Mouse (Mus musculus) intestine, embryonic 14.5 days (tissue): Measurements from ENCODE around the gene Irx5. TPM values are rescaled to one million over a fixed set of nuclear protein-coding genes. Genes with fewer than 3 reads are reported as not detected.

Source experiments
- ATAC-seq: fragments of 200-750 bp; cut with Nextera tagmentation; replicated peaks from 2 replicates; pipeline ENCODE4 v1.8.0; 2017; ENCODE audit warnings: low read depth, moderate number of reproducible peaks, moderate TSS enrichment, moderate library complexity; ENCODE audit not compliant: low FRiP score, low TSS enrichment
- DNase-seq: peaks from one replicate; pipeline ENCODE4 v3.0.0-alpha.2; 2018; ENCODE audit warnings: low spot score
- H3K27ac ChIP-seq: fragments of 300-500 bp; sonication (generic); 2 replicates; pipeline ENCODE4 v1.5.1; 2014; ENCODE audit warnings: low read depth, mild to moderate bottlenecking, control low read depth
- H3K27me3 ChIP-seq: fragments of 300-500 bp; sonication (generic); replicated peaks from 2 replicates; pipeline ENCODE4 v1.6.1; 2014; ENCODE audit warnings: low read length, control low read depth; ENCODE audit not compliant: control insufficient read depth, insufficient read depth
- H3K36me3 ChIP-seq: fragments of 300-500 bp; sonication (generic); 2 replicates; pipeline ENCODE4 v1.6.1; 2014; ENCODE audit warnings: low read length, control low read depth; ENCODE audit not compliant: control insufficient read depth, insufficient read depth
- H3K4me1 ChIP-seq: fragments of 300-500 bp; sonication (generic); replicated peaks from 2 replicates; pipeline ENCODE4 v1.6.1; 2014; ENCODE audit warnings: low read length, control low read depth, mixed read lengths; ENCODE audit not compliant: control insufficient read depth, insufficient read depth
- H3K4me2 ChIP-seq: fragments of 300-500 bp; sonication (generic); 2 replicates; pipeline ENCODE4 v1.6.1; 2014; ENCODE audit warnings: low read length
- H3K4me3 ChIP-seq: fragments of 300-500 bp; sonication (generic); 2 replicates; pipeline ENCODE4 v1.5.1; 2014; ENCODE audit warnings: low read depth, low read length, control low read depth, mixed read lengths
- H3K9ac ChIP-seq: fragments of 300-500 bp; sonication (generic); 2 replicates; pipeline ENCODE4 v1.6.1; 2014; ENCODE audit warnings: mild to moderate bottlenecking, low read length
- H3K9me3 ChIP-seq: fragments of 300-500 bp; sonication (generic); 2 replicates; pipeline ENCODE4 v1.6.1; 2016; ENCODE audit warnings: low read length, control low read depth; ENCODE audit not compliant: control insufficient read depth
- WGBS: fragments of 180-500 bp; shearing (Covaris S2); extraction: QIAGEN DNeasy Blood & Tissue Kit; methylation state at CpG from one replicate; pipeline ENCODE4 v1.1.7; 2014; 5-methylcytosine and 5-hydroxymethylcytosine counted together
- polyA plus RNA-seq: library from polyadenylated mRNA; unstranded; fragments of >200 nt; fragmentation: Nextera tagmentation; extraction: Ambion mirVana; gene quantifications from 2 replicates; pipeline ENCODE4 v1.2.1, GENCODE M21; 2014

Irx5 gene
- polyA plus RNA-seq, 1 experiment from 2014 or later, result not detected

GRCm38 (mm10) chr8:92358141-92358999 lies 945 bp downstream of the Irx5 start:
- no peak for DNase-seq
- Histone ChIP-seq H3K27me3 (peaks cover 89% of the 10 kb centered on the region), H3K4me2 (peak overlapping the region; percentile 73), H3K9me3 (no peaks in the 10 kb centered on the region), H3K9ac (no peak overlapping the region), H3K4me1 (peaks cover 24% of the 10 kb centered on the region; the same call in 1 of the 2 replicates), H3K27ac (no peak overlapping the region), H3K4me3 (peak overlapping the region; percentile 38), H3K36me3 (no peaks in the 10 kb centered on the region)
- WGBS, result under 1% methylated on average over 76 of the region's 80 CpGs
- no peak for ATAC-seq

GRCm38 (mm10) chr8:92359000-92359832 lies 1.8 kb downstream of the Irx5 start:
- peaks cover 24% of the 10 kb centered on the region; the same call in 1 of the 2 replicates for H3K4me1 ChIP-seq
- DNase-seq, result peak; percentile 69
- WGBS, result 2% methylated on average over 35 of the region's 35 CpGs
- H3K4me3 ChIP-seq, result 0 out of 2 replicates have a peak overlapping the region, but pooled peaks have one; percentile 11
- H3K9me3 ChIP-seq, result no peaks in the 10 kb centered on the region
- H3K4me2 ChIP-seq, result no peak overlapping the region
- no peak overlapping the region for H3K9ac ChIP-seq
- ATAC-seq, result no peak
- H3K27me3 ChIP-seq, result peaks cover 89% of the 10 kb centered on the region
- no peaks in the 10 kb centered on the region for H3K36me3 ChIP-seq
- no peak overlapping the region for H3K27ac ChIP-seq

- H3K36me3 ChIP-seq, result no peaks in the 10 kb centered on the region
- DNase-seq, result no peak
- no peak for ATAC-seq
- no peaks in the 10 kb centered on the region for H3K9me3 ChIP-seq
- WGBS, result 0% methylated on average over 21 of the region's 21 CpGs
- peak overlapping the region; percentile 11; the same call in 1 of the 2 replicates for H3K4me3 ChIP-seq
- no peak overlapping the region for H3K9ac ChIP-seq
- no peak overlapping the region for H3K27ac ChIP-seq
- H3K4me1 ChIP-seq, result peaks cover 24% of the 10 kb centered on the region; the same call in 1 of the 2 replicates
- peaks cover 89% of the 10 kb centered on the region for H3K27me3 ChIP-seq
- H3K4me2 ChIP-seq, result 0 out of 2 replicates have a peak overlapping the region, but pooled peaks have one; percentile 7
Observed at GRCm38 (mm10) chr8:92359833-92360082, 2.3 kb downstream of the Irx5 start.

GRCm38 (mm10) chr8:92360083-92360861 lies 2.8 kb downstream of the Irx5 start:
- ATAC-seq (no peak), DNase-seq (peak; percentile 68)
- H3K4me2 ChIP-seq, result 0 out of 2 replicates have a peak overlapping the region, but pooled peaks have one; percentile 7

GRCm38 (mm10) chr8:92361546-92362351 lies 4.3 kb downstream of the Irx5 start:
- Histone ChIP-seq H3K36me3 (no peaks in the 10 kb centered on the region), H3K9me3 (no peaks in the 10 kb centered on the region), H3K9ac (no peak overlapping the region), H3K4me2 (no peak overlapping the region), H3K27ac (no peak overlapping the region), H3K4me1 (peaks cover 20% of the 10 kb centered on the region; the same call in 1 of the 2 replicates), H3K27me3 (peaks cover 97% of the 10 kb centered on the region), H3K4me3 (no peak overlapping the region)
- 5% methylated on average over 25 of the region's 25 CpGs for WGBS
- ATAC-seq, result 0 out of 2 replicates have a peak, but pooled peaks have one; percentile 21
- DNase-seq, result peak; percentile 73

More at GRCm38 (mm10) chr8:92360083-92360861, 2.8 kb downstream of the Irx5 start:
- WGBS, result 1% methylated on average over 71 of the region's 77 CpGs
- Histone ChIP-seq H3K27me3 (peaks cover 89% of the 10 kb centered on the region), H3K36me3 (no peaks in the 10 kb centered on the region), H3K4me3 (peak overlapping the region; percentile 13; the same call in 1 of the 2 replicates), H3K27ac (no peak overlapping the region), H3K4me1 (peaks cover 24% of the 10 kb centered on the region; the same call in 1 of the 2 replicates), H3K9me3 (no peaks in the 10 kb centered on the region), H3K9ac (no peak overlapping the region)

- DNase-seq (peak; percentile 57), ATAC-seq (no peak)
- H3K27ac ChIP-seq, result no peak overlapping the region
- no peak overlapping the region for H3K9ac ChIP-seq
- peaks cover 97% of the 10 kb centered on the region for H3K27me3 ChIP-seq
- H3K4me2 ChIP-seq, result no peak overlapping the region
- WGBS, result 4% methylated on average over 15 of the region's 15 CpGs
- no peaks in the 10 kb centered on the region for H3K9me3 ChIP-seq
- H3K4me1 ChIP-seq, result peaks cover 14% of the 10 kb centered on the region; the same call in 1 of the 2 replicates
- H3K36me3 ChIP-seq, result no peaks in the 10 kb centered on the region
- no peak overlapping the region for H3K4me3 ChIP-seq
Observed at GRCm38 (mm10) chr8:92362396-92363115, 5.1 kb downstream of the Irx5 start.
